Mouse (Mus musculus): ENCODE results near the gene Zfp287. TPM values are rescaled to one million over a fixed set of nuclear protein-coding genes. Genes with fewer than 3 reads are reported as not detected.
A peak's percentile ranks its signal among the peaks of the same experiment; 100 is the strongest.
"Not testable (repeated sequence)": the region's sequence is repeated elsewhere in the genome, so short reads cannot be mapped to it uniquely, and the experiment has no call there.

The Zfp287 gene
- 1 to 10 TPM; 8.1 to 8.5 TPM for total RNA-seq (2021)
- long read RNA-seq, experiment 1, partial matches to known transcripts, result 2 of 3 reads
- long read RNA-seq, experiment 1, other reads (novel, unspliced or antisense), result 1 of 3 reads
- long read RNA-seq, experiment 2, partial matches to known transcripts, result 0 of 3 reads
- long read RNA-seq, experiment 2, other reads (novel, unspliced or antisense), result 3 of 3 reads

GRCm38 (mm10) chr11:62731311-62732021 is at the start of gene Zfp287:
TSS of gene Zfp287 (minus strand) at chr11:62731905.
- DNase-seq (ENCODE audit: low spot score in 2 of 2), result peak; percentile 65

- DNase-seq (ENCODE audit: low spot score in 2 of 2), result no peak
Measured at GRCm38 (mm10) chr11:62776510-62776909, 44.8 kb upstream of the Zfp287 start.

GRCm38 (mm10) chr11:62760755-62761457 is 29.2 kb upstream of the Zfp287 start:
- no peak for DNase-seq (ENCODE audit: low spot score in 2 of 2)

- DNase-seq (ENCODE audit: low spot score in 2 of 2), result no peak
Measured at GRCm38 (mm10) chr11:62758491-62758890, 26.8 kb upstream of the Zfp287 start.

- no peak for DNase-seq (ENCODE audit: low spot score in 2 of 2)
Measured at GRCm38 (mm10) chr11:62757906-62758305, 26.2 kb upstream of the Zfp287 start.

GRCm38 (mm10) chr11:62757143-62757507 is 25.4 kb upstream of the Zfp287 start:
- DNase-seq (ENCODE audit: low spot score in 2 of 2), result no peak

GRCm38 (mm10) chr11:62756456-62757142 is 24.9 kb upstream of the Zfp287 start:
- peak; percentile 91 to 94 for DNase-seq (ENCODE audit: low spot score in 2 of 2)

GRCm38 (mm10) chr11:62752780-62753179 is 21.1 kb upstream of the Zfp287 start, which contains the start of gene Gm10428:
TSS of gene Gm10428 (plus strand) at chr11:62753100.
- no peak for DNase-seq (ENCODE audit: low spot score in 2 of 2)

GRCm38 (mm10) chr11:62752191-62752590 is 20.5 kb upstream of the Zfp287 start:
- DNase-seq (ENCODE audit: low spot score in 2 of 2), result no peak

- not testable (repeated sequence) for DNase-seq (ENCODE audit: low spot score in 2 of 2)
Measured at GRCm38 (mm10) chr11:62749445-62749844, 17.7 kb upstream of the Zfp287 start.

- no peak for DNase-seq (ENCODE audit: low spot score in 2 of 2)
Measured at GRCm38 (mm10) chr11:62748062-62748461, 16.4 kb upstream of the Zfp287 start.

- DNase-seq (ENCODE audit: low spot score in 2 of 2), result no peak
Measured at GRCm38 (mm10) chr11:62747227-62747626, 15.5 kb upstream of the Zfp287 start.

- peak in 1 of 2 experiments; percentile 26 for DNase-seq (ENCODE audit: low spot score in 2 of 2)
Measured at GRCm38 (mm10) chr11:62746001-62746533, 14.4 kb upstream of the Zfp287 start.

GRCm38 (mm10) chr11:62744103-62744502 is 12.4 kb upstream of the Zfp287 start:
- peak in 1 of 2 experiments; percentile 48 for DNase-seq (ENCODE audit: low spot score in 2 of 2)

- no peak for DNase-seq (ENCODE audit: low spot score in 2 of 2)
Measured at GRCm38 (mm10) chr11:62742261-62742957, 10.7 kb upstream of the Zfp287 start.

GRCm38 (mm10) chr11:62741186-62741585 is 9.5 kb upstream of the Zfp287 start:
- no peak for DNase-seq (ENCODE audit: low spot score in 2 of 2)

GRCm38 (mm10) chr11:62732665-62733064 is 960 bp upstream of the Zfp287 start:
- no peak for DNase-seq (ENCODE audit: low spot score in 2 of 2)

GRCm38 (mm10) chr11:62732022-62732387 is 300 bp upstream of the Zfp287 start:
- no peak for DNase-seq (ENCODE audit: low spot score in 2 of 2)

- DNase-seq (ENCODE audit: low spot score in 2 of 2), result no peak
Measured at GRCm38 (mm10) chr11:62728276-62728675, 3.4 kb downstream of the Zfp287 start.

- DNase-seq (ENCODE audit: low spot score in 2 of 2), result no peak
Measured at GRCm38 (mm10) chr11:62710657-62711056, 21.0 kb downstream of the Zfp287 start.

GRCm38 (mm10) chr11:62708252-62708651 is 23.5 kb downstream of the Zfp287 start:
- no peak for DNase-seq (ENCODE audit: low spot score in 2 of 2)

Data from adrenal gland, postnatal 4 days (tissue).